Mouse (Mus musculus): Measurements from ENCODE around the gene Wdr53.
A peak's percentile ranks its signal among the peaks of the same experiment; 100 is the strongest.
"Not testable (repeated sequence)": the region's sequence is repeated elsewhere in the genome, so short reads cannot be mapped to it uniquely, and the experiment has no call there.

Wdr53 gene

GRCm38 (mm10) chr16:32278396-32278795 is 31.4 kb downstream of the Wdr53 start:
- peak; percentile 16 for DNase-seq (ENCODE audit: low read depth, low spot score)

- no peak for DNase-seq (ENCODE audit: low read depth, low spot score)
Measured at GRCm38 (mm10) chr16:32280211-32280610, 33.2 kb downstream of the Wdr53 start.

DNA sequence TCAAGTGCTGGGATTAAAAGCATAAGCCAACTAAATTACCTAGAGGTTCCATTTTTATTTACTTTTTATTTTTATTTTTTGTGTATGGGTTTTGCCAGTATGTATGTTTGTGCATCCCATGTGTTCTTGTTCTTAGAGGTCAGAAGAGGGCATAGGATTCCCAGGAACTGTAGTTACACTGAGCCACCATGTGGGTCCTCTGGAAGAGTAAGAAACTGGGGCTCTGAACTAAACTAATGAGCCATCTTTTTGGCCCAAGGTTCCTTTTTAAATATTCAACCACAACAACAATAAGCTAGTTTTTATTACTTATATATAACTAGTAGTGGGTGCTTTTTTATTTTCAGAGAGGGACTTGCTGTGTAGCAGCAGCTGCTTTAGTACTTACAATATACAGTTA is 35.6 kb downstream of the Wdr53 start:
- DNase-seq (ENCODE audit: low read depth, low spot score), result no peak

- DNase-seq (ENCODE audit: low read depth, low spot score), result no peak
Measured at GRCm38 (mm10) chr16:32291821-32292220, 44.8 kb downstream of the Wdr53 start.

DNA sequence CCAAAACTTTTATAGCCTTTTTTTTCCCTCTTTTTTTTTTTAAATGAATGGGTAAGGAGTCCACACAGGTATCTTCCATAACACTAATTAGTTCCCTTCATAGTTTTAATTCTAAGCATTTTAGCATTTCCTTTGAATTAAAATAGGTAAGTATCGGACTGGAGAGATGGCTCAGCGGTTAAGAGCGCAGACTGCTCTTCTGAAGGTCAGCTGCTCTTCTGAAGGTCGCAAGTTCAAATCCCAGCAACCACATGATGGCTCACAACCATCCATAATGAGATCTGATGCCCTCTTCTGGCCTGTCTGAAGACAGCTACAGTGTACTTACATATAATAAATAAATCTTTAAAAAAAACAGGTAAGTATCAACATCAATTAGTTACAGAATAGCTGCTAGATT is 52.6 kb downstream of the Wdr53 start:
- DNase-seq (ENCODE audit: low read depth, low spot score), result not testable (repeated sequence)

GRCm38 (mm10) chr16:32303046-32303445 is 56.0 kb downstream of the Wdr53 start:
- DNase-seq (ENCODE audit: low read depth, low spot score), result no peak

DNA sequence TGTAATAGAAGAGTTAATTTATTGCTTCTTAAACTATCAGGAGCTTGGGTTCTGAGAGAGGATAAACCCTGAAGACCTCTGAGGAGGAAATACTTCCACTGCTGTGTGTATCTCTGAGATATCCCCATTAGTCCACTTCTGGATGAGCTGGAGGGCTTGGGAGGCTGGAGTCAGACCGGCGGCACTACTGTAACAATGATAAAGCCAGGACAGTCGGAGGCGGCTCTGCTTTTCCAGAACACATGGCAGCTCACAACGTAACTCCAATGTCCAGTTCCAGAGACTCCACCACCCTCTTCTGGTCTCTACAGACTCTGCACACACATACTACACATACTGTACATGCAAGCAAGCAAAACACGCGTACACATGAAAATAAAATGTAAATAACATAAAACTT is 56.9 kb downstream of the Wdr53 start:
- no peak for DNase-seq (ENCODE audit: low read depth, low spot score)
